Mouse (Mus musculus) spleen, postnatal 0 days (tissue): ENCODE results near the gene Timm17b. TPM values are rescaled to one million over a fixed set of nuclear protein-coding genes. Genes with fewer than 3 reads are reported as not detected.

Experiments used
- polyA plus RNA-seq: library from polyadenylated mRNA; unstranded; fragments of >200 nt; fragmentation: Nextera tagmentation; extraction: Ambion mirVana; gene quantifications from 2 replicates; pipeline ENCODE4 v1.2.1, GENCODE M21; 2015

Gene Timm17b
- polyA plus RNA-seq, result 104 and 105 TPM in 2 replicates

GRCm38 (mm10) chrX:7898880-7899874, at the start of gene Timm17b, which contains the start of gene Pqbp1:
Gene Timm17b (plus strand): TSS chrX:7899357.
Gene Pqbp1 (minus strand): TSS chrX:7899269.

GRCm38 (mm10) chrX:7878007-7878419, 21.1 kb upstream of the Timm17b start, which contains the start of gene Pim2:
Gene Pim2 (plus strand): TSS chrX:7878262.

GRCm38 (mm10) chrX:7883841-7884567, 15.2 kb upstream of the Timm17b start, which contains the start of gene Slc35a2:
Gene Slc35a2 (plus strand): TSS chrX:7884028.

GRCm38 (mm10) chrX:7907735-7908134, 8.6 kb downstream of the Timm17b start, which contains the start of gene Gm10491:
Gene Gm10491 (minus strand): TSS chrX:7907835.

GRCm38 (mm10) chrX:7909242-7909641, 10.1 kb downstream of the Timm17b start, which contains the start of gene Gm10490:
Gene Gm10490 (plus strand): TSS chrX:7909542.

GRCm38 (mm10) chrX:7919601-7920383, 20.6 kb downstream of the Timm17b start, which contains the start of gene Pcsk1n:
Gene Pcsk1n (plus strand): TSS chrX:7919822.

GRCm38 (mm10) chrX:7928270-7928790, 29.2 kb downstream of the Timm17b start, which contains the start of gene Eras:
Gene Eras (minus strand): TSS chrX:7928607.

GRCm38 (mm10) chrX:7947108-7947899, 48.1 kb downstream of the Timm17b start, which contains the start of gene Hdac6:
Gene Hdac6 (minus strand): TSS chrX:7947889.

Other genes with a start within 250 kb of the Timm17b start
- 4.6 and 5.8 TPM in 2 replicates for gene Prickle3, start 242.1 kb upstream of the Timm17b start, polyA plus RNA-seq
- 82.0 and 99.0 TPM in 2 replicates for gene Plp2, start 228.0 kb upstream of the Timm17b start, polyA plus RNA-seq
- 0.34 and 0.70 TPM in 2 replicates for gene Magix, start 218.1 kb upstream of the Timm17b start, polyA plus RNA-seq
- gene Gpkow, start 202.2 kb upstream of the Timm17b start, polyA plus RNA-seq, result 15.6 and 16.1 TPM in 2 replicates
- 23.5 and 26.1 TPM in 2 replicates for gene Wdr45, start 185.0 kb upstream of the Timm17b start, polyA plus RNA-seq
- gene Gm45208, start 177.1 kb upstream of the Timm17b start, polyA plus RNA-seq, result 0.69 and 0.82 TPM in 2 replicates
- gene Praf2, start 170.9 kb upstream of the Timm17b start, polyA plus RNA-seq, result 7.2 and 7.9 TPM in 2 replicates
- 2.1 and 2.4 TPM in 2 replicates for gene Ccdc120, start 148.5 kb upstream of the Timm17b start, polyA plus RNA-seq
- 14.4 and 18.0 TPM in 2 replicates for gene Tfe3, start 136.8 kb upstream of the Timm17b start, polyA plus RNA-seq
- 38.5 and 43.6 TPM in 2 replicates for gene Gripap1, start 109.6 kb upstream of the Timm17b start, polyA plus RNA-seq
- gene Kcnd1, start 77.1 kb upstream of the Timm17b start, polyA plus RNA-seq, result 0.41 and 0.44 TPM in 2 replicates
- gene Otud5, start 58.0 kb upstream of the Timm17b start, polyA plus RNA-seq, result 47.1 and 48.6 TPM in 2 replicates
- gene Pim2, start 21.1 kb upstream of the Timm17b start, polyA plus RNA-seq, result 4.5 and 6.1 TPM in 2 replicates
- 14.2 and 17.2 TPM in 2 replicates for gene Slc35a2, start 15.3 kb upstream of the Timm17b start, polyA plus RNA-seq
- 56.8 and 65.6 TPM in 2 replicates for gene Pqbp1, start 88 bp upstream of the Timm17b start, polyA plus RNA-seq
- not detected in 2 replicates for gene Gm10491, start 8.5 kb downstream of the Timm17b start, polyA plus RNA-seq
- not detected in 2 replicates for gene Gm10490, start 10.2 kb downstream of the Timm17b start, polyA plus RNA-seq
- gene Pcsk1n, start 20.5 kb downstream of the Timm17b start, polyA plus RNA-seq, result 0.10 and 0.12 TPM in 2 replicates
- gene Eras, start 29.2 kb downstream of the Timm17b start, polyA plus RNA-seq, result not detected in 2 replicates
- 4.6 and 5.7 TPM in 2 replicates for gene Hdac6, start 48.5 kb downstream of the Timm17b start, polyA plus RNA-seq
- 115 and 131 TPM in 2 replicates for gene Gata1, start 78.7 kb downstream of the Timm17b start, polyA plus RNA-seq
- not detected in 2 replicates for gene Glod5, start 119.1 kb downstream of the Timm17b start, polyA plus RNA-seq
- gene Suv39h1, start 175.4 kb downstream of the Timm17b start, polyA plus RNA-seq, result 38.6 and 39.7 TPM in 2 replicates
- 8.9 and 9.7 TPM in 2 replicates for gene Was, start 191.1 kb downstream of the Timm17b start, polyA plus RNA-seq
- 8.3 and 9.4 TPM in 2 replicates for gene Wdr13, start 233.5 kb downstream of the Timm17b start, polyA plus RNA-seq
- gene Rbm3, start 246.5 kb downstream of the Timm17b start, polyA plus RNA-seq, result 848 and 905 TPM in 2 replicates